Mouse (Mus musculus) limb, embryonic 10.5 days (tissue): ENCODE results near the gene Pced1b. TPM values are rescaled to one million over a fixed set of nuclear protein-coding genes. Genes with fewer than 3 reads are reported as not detected.

ENCODE experiments used
- polyA plus RNA-seq: library from polyadenylated mRNA; unstranded; fragments of >200 nt; fragmentation: Nextera tagmentation; extraction: Ambion mirVana; gene quantifications from 2 replicates; pipeline ENCODE4 v1.2.1, GENCODE M21; 2016

Pced1b gene
- polyA plus RNA-seq, 1 experiment from 2014 or later, result 3.6 TPM

Other genes with a start within 250 kb of the Pced1b start
- 77.5 and 88.3 TPM in 2 replicates for gene Slc38a4, start 191.2 kb upstream of the Pced1b start, polyA plus RNA-seq
- gene Amigo2, start 180 bp downstream of the Pced1b start, polyA plus RNA-seq, result 2.5 and 2.9 TPM in 2 replicates